Mouse (Mus musculus) heart, postnatal 0 days (tissue): ENCODE results near the gene Ykt6. TPM values are rescaled to one million over a fixed set of nuclear protein-coding genes. Genes with fewer than 3 reads are reported as not detected.

Experiments used
- ATAC-seq: fragments of 200-750 bp; cut with Nextera tagmentation; 2 replicates; pipeline ENCODE4 v1.8.0; 2017; ENCODE audit warnings: low read depth, moderate number of reproducible peaks, moderate library complexity; ENCODE audit not compliant: insufficient read depth
- DNase-seq: peaks from one replicate; pipeline ENCODE4 v3.0.0-alpha.2; 2016; ENCODE audit warnings: low spot score
- H3K27ac ChIP-seq: fragments of 300-500 bp; sonication (generic); 2 replicates; pipeline ENCODE4 v1.5.1; 2014; ENCODE audit warnings: low read depth, mild to moderate bottlenecking
- H3K27me3 ChIP-seq: fragments of 300-500 bp; sonication (generic); 2 replicates; pipeline ENCODE4 v1.6.1; 2014; ENCODE audit warnings: low read length, mixed read lengths; ENCODE audit not compliant: control insufficient read depth, insufficient read depth
- H3K36me3 ChIP-seq: fragments of 300-500 bp; sonication (generic); replicated peaks from 2 replicates; pipeline ENCODE4 v1.6.1; 2014; ENCODE audit warnings: low read length, mixed read lengths; ENCODE audit not compliant: control insufficient read depth, insufficient read depth
- H3K4me1 ChIP-seq: fragments of 300-500 bp; sonication (generic); 2 replicates; pipeline ENCODE4 v1.6.1; 2014; ENCODE audit warnings: antibody characterized with exemption; ENCODE audit not compliant: control insufficient read depth, insufficient read depth
- H3K4me2 ChIP-seq: fragments of 300-500 bp; sonication (generic); 2 replicates; pipeline ENCODE4 v1.6.1; 2014; ENCODE audit warnings: low read depth, mild to moderate bottlenecking, low read length, moderate library complexity
- H3K4me3 ChIP-seq: fragments of 300-500 bp; sonication (generic); 2 replicates; pipeline ENCODE4 v1.5.1; 2014; ENCODE audit warnings: low read depth, low read length
- H3K9ac ChIP-seq: fragments of 300-500 bp; sonication (generic); replicated peaks from 2 replicates; pipeline ENCODE4 v1.6.1; 2014; ENCODE audit warnings: low read depth, low read length, mixed read lengths
- H3K9me3 ChIP-seq: fragments of 300-500 bp; sonication (generic); replicated peaks from 2 replicates; pipeline ENCODE4 v1.6.1; 2016; ENCODE audit warnings: low read length; ENCODE audit not compliant: control insufficient read depth
- CTCF ChIP-seq: IDR thresholded peaks from 2 replicates; pipeline ENCODE4 v1.5.1; 2016; ENCODE audit warnings: antibody characterized with exemption, control low read depth, low read depth
- EP300 ChIP-seq: IDR thresholded peaks from 2 replicates; pipeline ENCODE4 v1.6.1; 2016; ENCODE audit warnings: antibody characterized with exemption, low read depth
- WGBS: fragments of 180-500 bp; shearing (Covaris S2); extraction: QIAGEN DNeasy Blood & Tissue Kit; methylation state at CpG from one replicate; pipeline ENCODE4 v1.1.7; 2014; 5-methylcytosine and 5-hydroxymethylcytosine counted together
- polyA plus RNA-seq: library from polyadenylated mRNA; unstranded; fragments of >200 nt; fragmentation: Nextera tagmentation; extraction: Ambion mirVana; gene quantifications from 2 replicates; pipeline ENCODE4 v1.2.1, GENCODE M21; 2015
- total RNA-seq: library from RNA; depleted of rRNA; stranded (reverse); fragments of >200 nt; gene quantifications from 2 replicates; pipeline ENCODE4 v1.2.3, GENCODE M21; 2014; ENCODE audit warnings: low replicate concordance

Gene Ykt6
- total and polyA plus RNA-seq, 2 experiments from 2014 or later = 37.4 to 55.8 TPM

DNA sequence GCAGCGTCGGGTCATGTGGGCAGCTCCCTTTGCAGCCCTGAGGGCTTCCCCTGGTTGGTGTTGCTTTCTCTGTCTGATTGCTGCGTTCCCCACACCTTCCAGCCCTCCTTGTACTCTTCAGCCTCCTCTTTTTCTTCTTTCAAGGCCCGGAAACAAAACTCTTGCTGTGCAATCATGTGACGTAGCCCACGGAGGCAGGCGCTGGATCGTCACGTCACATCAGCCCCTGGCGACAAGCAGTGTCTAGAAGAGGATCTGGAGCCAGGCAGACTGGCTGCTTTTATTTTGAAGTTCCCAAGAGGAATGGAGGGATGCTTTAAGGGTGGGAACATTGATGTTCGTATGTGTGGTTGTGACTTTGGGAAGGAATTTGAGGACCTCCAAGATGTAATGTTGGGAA, 10.4 kb downstream of the Ykt6 start:
- Histone ChIP-seq H3K4me2 (no peak overlapping the region), H3K9ac (no peak overlapping the region), H3K4me1 (no peaks in the 10 kb centered on the region), H3K36me3 (peaks cover 95% of the 10 kb centered on the region), H3K27me3 (no peaks in the 10 kb centered on the region), H3K4me3 (no peak overlapping the region), H3K9me3 (no peaks in the 10 kb centered on the region), H3K27ac (no peak overlapping the region)
- 75% methylated on average over 11 of the region's 11 CpGs for WGBS
- TF ChIP-seq CTCF (no peak), EP300 (no peak)
- DNase-seq (no peak), ATAC-seq (no peak)

DNA sequence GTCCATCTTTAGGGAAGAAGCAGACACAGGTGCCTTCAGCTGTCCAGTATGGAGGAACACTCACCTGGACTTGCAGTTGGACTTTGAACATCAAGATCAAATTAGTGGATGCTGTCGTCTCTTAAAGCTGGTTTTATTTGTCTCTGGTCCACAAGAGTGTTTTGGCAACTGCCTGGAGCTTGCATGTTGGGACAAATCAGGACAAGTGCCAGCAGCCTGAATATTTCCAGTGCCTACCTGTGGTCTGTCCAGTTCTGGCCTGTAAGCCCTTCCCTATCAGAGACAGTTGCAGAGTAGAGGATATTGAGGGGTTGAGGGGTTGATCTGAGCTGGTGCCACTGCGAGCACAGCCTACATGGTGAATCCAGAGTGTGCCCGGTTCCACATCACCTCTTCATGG, 11.3 kb downstream of the Ykt6 start:
- Histone ChIP-seq H3K9me3 (no peaks in the 10 kb centered on the region), H3K4me1 (no peaks in the 10 kb centered on the region), H3K27ac (no peak overlapping the region), H3K36me3 (peaks cover 88% of the 10 kb centered on the region), H3K4me2 (no peak overlapping the region), H3K4me3 (no peak overlapping the region), H3K27me3 (no peaks in the 10 kb centered on the region), H3K9ac (no peak overlapping the region)
- ATAC-seq = no peak
- WGBS = 87% methylated on average over 3 of the region's 3 CpGs
- no peak for DNase-seq
- TF ChIP-seq EP300 = no peak
- TF ChIP-seq CTCF = no peak

GRCm38 (mm10) chr11:5968223-5968622, 12.7 kb downstream of the Ykt6 start:
- ATAC-seq (no peak), DNase-seq (no peak)
- Histone ChIP-seq H3K9me3 (no peaks in the 10 kb centered on the region), H3K27me3 (no peaks in the 10 kb centered on the region), H3K9ac (no peak overlapping the region), H3K27ac (no peak overlapping the region), H3K4me1 (no peaks in the 10 kb centered on the region), H3K4me2 (no peak overlapping the region), H3K4me3 (no peak overlapping the region), H3K36me3 (peaks cover 79% of the 10 kb centered on the region)
- WGBS = 71% methylated on average over 6 of the region's 6 CpGs
- TF ChIP-seq EP300 (no peak), CTCF (no peak)

DNA sequence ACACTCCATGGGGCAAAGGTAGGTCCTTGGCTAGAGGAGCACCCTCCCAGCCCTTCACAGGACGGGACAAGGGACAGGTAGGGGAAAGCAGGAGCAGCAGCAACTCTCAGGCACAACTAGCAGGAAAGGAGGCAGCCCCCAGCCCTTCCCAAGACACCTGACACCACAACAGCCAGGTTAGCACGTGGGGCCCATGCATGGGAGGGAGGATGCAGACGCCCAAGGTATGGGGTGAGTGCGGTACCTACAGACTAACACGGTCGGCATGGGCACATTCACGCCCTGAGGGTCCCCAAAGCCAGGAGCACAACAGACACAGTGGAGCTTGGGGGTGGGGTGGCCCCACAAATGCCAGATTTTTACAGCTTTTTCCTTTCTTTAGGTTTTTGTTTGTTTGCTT, 15.7 kb downstream of the Ykt6 start:
- TF ChIP-seq EP300 (no peak), CTCF (no peak)
- WGBS = 68% methylated on average over 7 of the region's 7 CpGs
- Histone ChIP-seq H3K36me3 (peaks cover 50% of the 10 kb centered on the region), H3K9ac (no peak overlapping the region), H3K4me1 (no peaks in the 10 kb centered on the region), H3K27ac (no peak overlapping the region), H3K4me2 (no peak overlapping the region), H3K27me3 (no peaks in the 10 kb centered on the region), H3K4me3 (no peak overlapping the region), H3K9me3 (no peaks in the 10 kb centered on the region)
- ATAC-seq (no peak), DNase-seq (no peak)

GRCm38 (mm10) chr11:5973151-5973550, 17.7 kb downstream of the Ykt6 start:
- no peak overlapping the region for H3K9ac ChIP-seq
- 45% methylated on average over 7 of the region's 7 CpGs for WGBS
- DNase-seq (no peak), ATAC-seq (no peak)
- peaks cover 30% of the 10 kb centered on the region for H3K36me3 ChIP-seq
- H3K27ac ChIP-seq = no peak overlapping the region
- H3K4me2 ChIP-seq = no peak overlapping the region
- H3K4me3 ChIP-seq = no peak overlapping the region
- TF ChIP-seq CTCF (no peak), EP300 (no peak)
- H3K9me3 ChIP-seq = no peaks in the 10 kb centered on the region
- H3K27me3 ChIP-seq = no peaks in the 10 kb centered on the region
- no peaks in the 10 kb centered on the region for H3K4me1 ChIP-seq

DNA sequence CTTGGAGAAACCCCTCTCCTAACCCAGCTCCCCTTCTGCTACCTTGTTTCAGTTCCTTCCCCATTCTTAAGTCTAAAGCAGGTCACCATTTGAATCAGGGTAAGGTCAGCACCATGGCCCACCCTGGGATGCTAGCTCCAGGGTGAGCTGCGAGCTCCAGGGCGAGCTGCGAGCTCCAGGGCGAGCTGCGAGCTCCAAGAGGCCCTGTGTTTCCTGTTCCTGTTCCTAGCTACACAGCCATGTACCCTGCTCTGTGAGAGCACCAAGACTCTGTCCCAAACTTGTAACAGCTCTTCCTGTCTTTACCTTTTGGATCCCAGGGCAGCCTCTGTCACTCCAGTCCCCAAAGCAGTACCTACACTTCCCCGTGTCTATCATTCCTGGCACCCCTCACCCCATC, 18.6 kb downstream of the Ykt6 start:
- no peak overlapping the region for H3K27ac ChIP-seq
- H3K4me1 ChIP-seq = no peaks in the 10 kb centered on the region
- 80% methylated on average over 6 of the region's 6 CpGs for WGBS
- TF ChIP-seq CTCF = no peak
- TF ChIP-seq EP300 = no peak
- no peaks in the 10 kb centered on the region for H3K27me3 ChIP-seq
- H3K4me3 ChIP-seq = no peak overlapping the region
- no peak for ATAC-seq
- DNase-seq = no peak
- H3K9ac ChIP-seq = no peak overlapping the region
- peaks cover 21% of the 10 kb centered on the region for H3K36me3 ChIP-seq
- H3K4me2 ChIP-seq = no peak overlapping the region
- H3K9me3 ChIP-seq = no peaks in the 10 kb centered on the region
